Mouse (Mus musculus): ENCODE measurements around the gene Gba2. TPM values are rescaled to one million over a fixed set of nuclear protein-coding genes. Genes with fewer than 3 reads are reported as not detected.

The Gba2 gene
- 2.4 TPM for polyA plus RNA-seq (2014; fragmentation: Illumina TruSeq; extraction: RNeasy Lipid Tissue Mini Kit (QIAGEN cat#74804); ENCODE audit: low read depth, low replicate concordance)

DNA sequence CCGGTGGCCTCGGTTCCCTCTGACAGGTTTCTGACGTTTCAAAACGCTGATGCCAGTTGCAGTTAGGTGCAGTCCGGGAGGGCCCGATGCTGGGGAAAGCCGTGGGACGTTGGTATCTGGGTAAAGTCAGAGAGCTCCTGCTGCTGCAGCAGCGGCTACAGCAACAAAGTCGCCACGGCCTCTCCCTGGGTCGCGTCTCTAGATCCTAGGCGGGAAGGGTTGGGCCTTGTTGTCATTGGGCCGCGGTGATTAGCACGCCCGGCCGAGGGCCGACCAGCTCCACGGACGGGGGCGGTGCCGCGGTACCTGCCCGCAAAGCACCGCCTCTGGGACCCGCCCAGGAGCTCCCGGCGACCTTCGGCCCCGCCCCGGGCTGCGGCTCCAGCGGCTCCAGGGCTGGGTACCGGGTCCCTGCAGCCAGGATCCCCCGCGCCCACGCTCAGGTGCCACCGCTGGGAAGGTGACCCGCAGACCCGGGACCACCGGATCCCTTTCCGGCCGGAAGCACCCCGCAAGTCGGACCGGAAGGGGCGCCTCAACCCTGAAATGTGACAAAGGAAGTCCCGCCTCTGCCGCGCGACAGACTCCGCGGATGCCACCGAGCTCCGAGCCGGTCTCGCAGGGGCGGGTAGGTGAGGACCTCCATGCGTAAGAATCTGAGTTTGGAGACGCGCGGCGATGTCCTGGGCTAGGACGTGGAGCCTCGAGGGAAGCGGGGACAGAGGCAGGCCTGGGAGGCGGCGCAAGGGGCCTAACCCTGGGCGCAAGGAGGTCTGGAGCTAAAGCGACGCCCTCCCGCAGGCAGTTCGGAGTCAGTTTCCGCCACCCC lies at the start of gene Gba2, which contains the start of gene Rgp1:
Gba2 (minus strand) TSS at position 498 of the 829 bp plus-strand sequence.
Rgp1 (plus strand) TSS at position 340 of the 829 bp plus-strand sequence.

GRCm38 (mm10) chr4:43584444-43585416 lies 6.1 kb upstream of the Gba2 start, which contains the start of gene Msmp:
Gene Msmp (minus strand): TSS chr4:43584494.

GRCm38 (mm10) chr4:43561997-43562768 lies 16.5 kb downstream of the Gba2 start, which contains the start of the genes Creb3 and Tln1:
Gene Creb3 (plus strand): TSS chr4:43562332.
Gene Tln1 (minus strand): TSS chr4:43562691.

Other genes starting within 250 kb of the Gba2 start
- 0.87 TPM for gene Rusc2, start 196.9 kb downstream of the Gba2 start, polyA plus RNA-seq (2014; fragmentation: Illumina TruSeq; extraction: RNeasy Lipid Tissue Mini Kit (QIAGEN cat#74804); ENCODE audit: low read depth, low replicate concordance)
- not detected for gene Fam166b, start 149.7 kb downstream of the Gba2 start, polyA plus RNA-seq (2014; fragmentation: Illumina TruSeq; extraction: RNeasy Lipid Tissue Mini Kit (QIAGEN cat#74804); ENCODE audit: low read depth, low replicate concordance)
- gene Tesk1, start 136.9 kb downstream of the Gba2 start, polyA plus RNA-seq (2014; fragmentation: Illumina TruSeq; extraction: RNeasy Lipid Tissue Mini Kit (QIAGEN cat#74804); ENCODE audit: low read depth, low replicate concordance) = 0.58 TPM
- 1.6 TPM for gene Cd72, start 124.2 kb downstream of the Gba2 start, polyA plus RNA-seq (2014; fragmentation: Illumina TruSeq; extraction: RNeasy Lipid Tissue Mini Kit (QIAGEN cat#74804); ENCODE audit: low read depth, low replicate concordance)
- gene Sit1, start 95.1 kb downstream of the Gba2 start, polyA plus RNA-seq (2014; fragmentation: Illumina TruSeq; extraction: RNeasy Lipid Tissue Mini Kit (QIAGEN cat#74804); ENCODE audit: low read depth, low replicate concordance) = not detected
- 10.8 TPM for gene Ccdc107, start 86.0 kb downstream of the Gba2 start, polyA plus RNA-seq (2014; fragmentation: Illumina TruSeq; extraction: RNeasy Lipid Tissue Mini Kit (QIAGEN cat#74804); ENCODE audit: low read depth, low replicate concordance)
- 1.4 TPM for gene Arhgef39, start 79.2 kb downstream of the Gba2 start, polyA plus RNA-seq (2014; fragmentation: Illumina TruSeq; extraction: RNeasy Lipid Tissue Mini Kit (QIAGEN cat#74804); ENCODE audit: low read depth, low replicate concordance)
- not detected for gene Car9, start 71.9 kb downstream of the Gba2 start, polyA plus RNA-seq (2014; fragmentation: Illumina TruSeq; extraction: RNeasy Lipid Tissue Mini Kit (QIAGEN cat#74804); ENCODE audit: low read depth, low replicate concordance)
- gene Tpm2, start 55.1 kb downstream of the Gba2 start, polyA plus RNA-seq (2014; fragmentation: Illumina TruSeq; extraction: RNeasy Lipid Tissue Mini Kit (QIAGEN cat#74804); ENCODE audit: low read depth, low replicate concordance) = 13.8 TPM
- 30.6 TPM for gene Creb3, start 16.5 kb downstream of the Gba2 start, polyA plus RNA-seq (2014; fragmentation: Illumina TruSeq; extraction: RNeasy Lipid Tissue Mini Kit (QIAGEN cat#74804); ENCODE audit: low read depth, low replicate concordance)
- gene Tln1, start 16.2 kb downstream of the Gba2 start, polyA plus RNA-seq (2014; fragmentation: Illumina TruSeq; extraction: RNeasy Lipid Tissue Mini Kit (QIAGEN cat#74804); ENCODE audit: low read depth, low replicate concordance) = 297 TPM
- gene Rgp1, start 158 bp downstream of the Gba2 start, polyA plus RNA-seq (2014; fragmentation: Illumina TruSeq; extraction: RNeasy Lipid Tissue Mini Kit (QIAGEN cat#74804); ENCODE audit: low read depth, low replicate concordance) = 3.9 TPM
- gene Msmp, start 5.6 kb upstream of the Gba2 start, polyA plus RNA-seq (2014; fragmentation: Illumina TruSeq; extraction: RNeasy Lipid Tissue Mini Kit (QIAGEN cat#74804); ENCODE audit: low read depth, low replicate concordance) = not detected
- 9.6 TPM for gene Npr2, start 53.1 kb upstream of the Gba2 start, polyA plus RNA-seq (2014; fragmentation: Illumina TruSeq; extraction: RNeasy Lipid Tissue Mini Kit (QIAGEN cat#74804); ENCODE audit: low read depth, low replicate concordance)
- not detected for gene Spag8, start 74.7 kb upstream of the Gba2 start, polyA plus RNA-seq (2014; fragmentation: Illumina TruSeq; extraction: RNeasy Lipid Tissue Mini Kit (QIAGEN cat#74804); ENCODE audit: low read depth, low replicate concordance)
- 3.3 TPM for gene Hint2, start 77.6 kb upstream of the Gba2 start, polyA plus RNA-seq (2014; fragmentation: Illumina TruSeq; extraction: RNeasy Lipid Tissue Mini Kit (QIAGEN cat#74804); ENCODE audit: low read depth, low replicate concordance)
- gene Tmem8b, start 90.1 kb upstream of the Gba2 start, polyA plus RNA-seq (2014; fragmentation: Illumina TruSeq; extraction: RNeasy Lipid Tissue Mini Kit (QIAGEN cat#74804); ENCODE audit: low read depth, low replicate concordance) = 2.6 TPM
- gene Fam221b, start 90.3 kb upstream of the Gba2 start, polyA plus RNA-seq (2014; fragmentation: Illumina TruSeq; extraction: RNeasy Lipid Tissue Mini Kit (QIAGEN cat#74804); ENCODE audit: low read depth, low replicate concordance) = 0.17 TPM
- gene Olfr70, start 121.9 kb upstream of the Gba2 start, polyA plus RNA-seq (2014; fragmentation: Illumina TruSeq; extraction: RNeasy Lipid Tissue Mini Kit (QIAGEN cat#74804); ENCODE audit: low read depth, low replicate concordance) = not detected
- not detected for gene Olfr71, start 131.4 kb upstream of the Gba2 start, polyA plus RNA-seq (2014; fragmentation: Illumina TruSeq; extraction: RNeasy Lipid Tissue Mini Kit (QIAGEN cat#74804); ENCODE audit: low read depth, low replicate concordance)
- gene Hrct1, start 148.3 kb upstream of the Gba2 start, polyA plus RNA-seq (2014; fragmentation: Illumina TruSeq; extraction: RNeasy Lipid Tissue Mini Kit (QIAGEN cat#74804); ENCODE audit: low read depth, low replicate concordance) = not detected
- 0.87 TPM for gene Spaar, start 151.2 kb upstream of the Gba2 start, polyA plus RNA-seq (2014; fragmentation: Illumina TruSeq; extraction: RNeasy Lipid Tissue Mini Kit (QIAGEN cat#74804); ENCODE audit: low read depth, low replicate concordance)
- not detected for gene Olfr159, start 192.1 kb upstream of the Gba2 start, polyA plus RNA-seq (2014; fragmentation: Illumina TruSeq; extraction: RNeasy Lipid Tissue Mini Kit (QIAGEN cat#74804); ENCODE audit: low read depth, low replicate concordance)
- not detected for gene Olfr156, start 245.0 kb upstream of the Gba2 start, polyA plus RNA-seq (2014; fragmentation: Illumina TruSeq; extraction: RNeasy Lipid Tissue Mini Kit (QIAGEN cat#74804); ENCODE audit: low read depth, low replicate concordance)